Mouse (Mus musculus): Measurements from ENCODE around the gene Gcnt3. TPM values are rescaled to one million over a fixed set of nuclear protein-coding genes. Genes with fewer than 3 reads are reported as not detected.

Gcnt3 gene
- total RNA-seq, 1 experiment = 1.1 TPM

DNA sequence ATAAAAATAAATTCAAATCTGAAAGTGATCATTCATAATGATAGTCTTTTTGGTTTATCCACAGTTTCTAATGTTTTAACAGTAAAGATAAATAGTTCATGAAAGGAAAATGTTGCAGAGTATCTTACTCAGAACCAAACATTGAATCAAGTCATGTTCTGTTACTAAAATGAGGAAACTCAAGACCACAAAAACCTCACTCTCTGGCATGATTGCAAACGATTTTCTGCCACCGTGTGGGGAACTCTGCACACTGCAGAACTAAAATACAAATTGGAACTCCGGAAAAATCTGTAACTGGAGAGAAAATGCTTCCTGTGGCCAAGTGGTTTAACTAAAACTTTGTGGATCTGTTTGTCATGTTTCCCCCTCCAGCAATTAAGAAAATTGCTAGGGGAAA, 50.3 kb downstream of the Gcnt3 start:
- H3K4me1 ChIP-seq (ENCODE audit: control insufficient read depth in 2 of 2, insufficient read depth in 2 of 2, low read length in 2 of 2, poor library complexity in 1 of 2) = peaks cover 2 to 4% of the 10 kb centered on the region in 2 experiments; a peak in 2 of 4 replicates
- in situ Hi-C loops (cut with MboI; ENCODE audit: low sequenced_read_pairs in 2 of 2, unreplicated experiment in 2 of 2) = no loop called here
- no peak overlapping the region for H3K27ac ChIP-seq (ENCODE audit: insufficient read depth, low read depth, low read length, poor library complexity, severe bottlenecking)
- H3K9ac ChIP-seq (ENCODE audit: insufficient read depth, low read depth, low read length, poor library complexity, severe bottlenecking) = no peak overlapping the region
- H3K9me3 ChIP-seq (ENCODE audit: control insufficient read depth, insufficient read depth, low read depth, low read length) = no peaks in the 10 kb centered on the region
- no peak overlapping the region for H3K4me3 ChIP-seq (ENCODE audit: insufficient read depth in 1 of 2, low read depth in 1 of 2, low read length in 2 of 2, poor library complexity in 1 of 2, severe bottlenecking in 1 of 2)
- H3K36me3 ChIP-seq (ENCODE audit: control insufficient read depth, insufficient read depth, low read length, poor library complexity, severe bottlenecking) = no peaks in the 10 kb centered on the region
- peak; percentile 31 for DNase-seq (ENCODE audit: low read depth, low spot score)
- TF ChIP-seq CHD2 (IDR thresholded peaks at IDR 0.05; ENCODE audit: low read depth, low read length) (no peak), MAFK (IDR thresholded peaks at IDR 0.05; ENCODE audit: insufficient read depth, low read depth, low read length) (no peak), ZC3H11A (IDR thresholded peaks at IDR 0.05; ENCODE audit: borderline replicate concordance, low read depth, low read length) (0 out of 2 replicates have a peak, but pooled peaks have one; percentile 13), ZNF384 (IDR thresholded peaks at IDR 0.05; ENCODE audit: low read depth, low read length) (no peak), HCFC1 (IDR thresholded peaks at IDR 0.05; ENCODE audit: borderline replicate concordance, insufficient read depth, low read length) (no peak)

DNA sequence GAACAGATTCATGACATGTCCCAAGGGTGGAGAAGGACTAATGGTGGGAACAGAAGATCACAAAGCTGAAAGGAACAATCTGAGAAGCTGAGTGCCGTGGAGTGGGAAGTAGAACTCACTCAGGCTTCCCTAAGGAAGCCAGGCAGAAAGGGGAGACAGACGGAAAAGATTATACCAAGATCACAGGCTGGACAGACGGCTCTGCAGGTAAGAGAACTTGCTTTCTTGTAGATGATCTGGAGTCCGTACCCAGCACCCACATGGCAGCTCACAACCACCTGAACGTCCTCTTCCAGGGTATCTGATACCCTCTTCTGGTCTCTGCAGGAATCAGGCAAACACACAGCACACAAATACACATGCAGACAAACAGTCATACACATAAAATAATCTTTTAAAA, 51.3 kb downstream of the Gcnt3 start:
- Histone ChIP-seq H3K4me3 (ENCODE audit: insufficient read depth in 1 of 2, low read depth in 1 of 2, low read length in 2 of 2, poor library complexity in 1 of 2, severe bottlenecking in 1 of 2) (no peak overlapping the region), H3K36me3 (ENCODE audit: control insufficient read depth, insufficient read depth, low read length, poor library complexity, severe bottlenecking) (no peaks in the 10 kb centered on the region), H3K4me1 (ENCODE audit: control insufficient read depth in 2 of 2, insufficient read depth in 2 of 2, low read length in 2 of 2, poor library complexity in 1 of 2) (peaks cover 2 to 4% of the 10 kb centered on the region in 2 experiments; a peak in 2 of 4 replicates), H3K27ac (ENCODE audit: insufficient read depth, low read depth, low read length, poor library complexity, severe bottlenecking) (no peak overlapping the region), H3K9ac (ENCODE audit: insufficient read depth, low read depth, low read length, poor library complexity, severe bottlenecking) (no peak overlapping the region), H3K9me3 (ENCODE audit: control insufficient read depth, insufficient read depth, low read depth, low read length) (no peaks in the 10 kb centered on the region)
- in situ Hi-C loops (cut with MboI; ENCODE audit: low sequenced_read_pairs in 2 of 2, unreplicated experiment in 2 of 2) = no loop called here
- no peak for TF ChIP-seq MAFK (IDR thresholded peaks at IDR 0.05; ENCODE audit: insufficient read depth, low read depth, low read length)
- no peak for TF ChIP-seq ZNF384 (IDR thresholded peaks at IDR 0.05; ENCODE audit: low read depth, low read length)
- no peak for TF ChIP-seq HCFC1 (IDR thresholded peaks at IDR 0.05; ENCODE audit: borderline replicate concordance, insufficient read depth, low read length)
- TF ChIP-seq CHD2 (IDR thresholded peaks at IDR 0.05; ENCODE audit: low read depth, low read length) = no peak
- no peak for TF ChIP-seq ZC3H11A (IDR thresholded peaks at IDR 0.05; ENCODE audit: borderline replicate concordance, low read depth, low read length)
- DNase-seq (ENCODE audit: low read depth, low spot score) = no peak

DNA sequence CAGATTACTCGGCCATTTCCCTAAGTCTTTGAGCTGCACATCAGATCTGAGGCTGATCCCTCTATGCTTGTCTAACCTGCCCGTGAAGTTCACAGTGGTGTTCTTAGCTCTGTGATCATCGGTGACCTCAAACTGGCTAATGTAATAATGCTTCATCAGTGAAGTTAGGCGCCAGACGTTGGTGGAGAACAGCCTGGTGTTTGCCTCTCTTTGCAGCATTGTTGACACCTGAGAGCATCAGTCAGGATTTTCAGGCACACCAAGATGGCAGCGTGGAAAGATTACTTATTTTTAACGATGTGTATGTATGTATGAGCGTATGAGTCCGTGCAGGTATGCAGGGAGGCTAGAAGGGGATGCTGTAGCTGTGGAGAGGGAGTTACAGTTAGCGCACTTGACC, 51.8 kb downstream of the Gcnt3 start:
- H3K27ac ChIP-seq (ENCODE audit: insufficient read depth, low read depth, low read length, poor library complexity, severe bottlenecking) = no peak overlapping the region
- H3K4me1 ChIP-seq (ENCODE audit: control insufficient read depth in 2 of 2, insufficient read depth in 2 of 2, low read length in 2 of 2, poor library complexity in 1 of 2) = peaks cover 2 to 4% of the 10 kb centered on the region in 2 experiments; a peak in 2 of 4 replicates
- in situ Hi-C loops (cut with MboI; ENCODE audit: low sequenced_read_pairs in 2 of 2, unreplicated experiment in 2 of 2) = no loop called here
- no peaks in the 10 kb centered on the region for H3K9me3 ChIP-seq (ENCODE audit: control insufficient read depth, insufficient read depth, low read depth, low read length)
- H3K9ac ChIP-seq (ENCODE audit: insufficient read depth, low read depth, low read length, poor library complexity, severe bottlenecking) = no peak overlapping the region
- no peaks in the 10 kb centered on the region for H3K36me3 ChIP-seq (ENCODE audit: control insufficient read depth, insufficient read depth, low read length, poor library complexity, severe bottlenecking)
- H3K4me3 ChIP-seq (ENCODE audit: insufficient read depth in 1 of 2, low read depth in 1 of 2, low read length in 2 of 2, poor library complexity in 1 of 2, severe bottlenecking in 1 of 2) = no peak overlapping the region
- DNase-seq (ENCODE audit: low read depth, low spot score) = no peak
- TF ChIP-seq CHD2 (IDR thresholded peaks at IDR 0.05; ENCODE audit: low read depth, low read length) = no peak
- TF ChIP-seq HCFC1 (IDR thresholded peaks at IDR 0.05; ENCODE audit: borderline replicate concordance, insufficient read depth, low read length) = no peak
- no peak for TF ChIP-seq MAFK (IDR thresholded peaks at IDR 0.05; ENCODE audit: insufficient read depth, low read depth, low read length)
- no peak for TF ChIP-seq ZC3H11A (IDR thresholded peaks at IDR 0.05; ENCODE audit: borderline replicate concordance, low read depth, low read length)
- TF ChIP-seq ZNF384 (IDR thresholded peaks at IDR 0.05; ENCODE audit: low read depth, low read length) = no peak

GRCm38 (mm10) chr9:69985526-69985925, 52.4 kb downstream of the Gcnt3 start:
- Histone ChIP-seq H3K9ac (ENCODE audit: insufficient read depth, low read depth, low read length, poor library complexity, severe bottlenecking) (no peak overlapping the region), H3K4me1 (ENCODE audit: control insufficient read depth in 2 of 2, insufficient read depth in 2 of 2, low read length in 2 of 2, poor library complexity in 1 of 2) (peaks cover 0 to under 1% of the 10 kb centered on the region in 2 experiments; a peak in 1 of 4 replicates), H3K36me3 (ENCODE audit: control insufficient read depth, insufficient read depth, low read length, poor library complexity, severe bottlenecking) (no peaks in the 10 kb centered on the region), H3K4me3 (ENCODE audit: insufficient read depth in 1 of 2, low read depth in 1 of 2, low read length in 2 of 2, poor library complexity in 1 of 2, severe bottlenecking in 1 of 2) (no peak overlapping the region), H3K27ac (ENCODE audit: insufficient read depth, low read depth, low read length, poor library complexity, severe bottlenecking) (no peak overlapping the region), H3K9me3 (ENCODE audit: control insufficient read depth, insufficient read depth, low read depth, low read length) (no peaks in the 10 kb centered on the region)
- in situ Hi-C loops (cut with MboI; ENCODE audit: low sequenced_read_pairs in 2 of 2, unreplicated experiment in 2 of 2) = no loop called here
- DNase-seq (ENCODE audit: low read depth, low spot score) = no peak
- TF ChIP-seq CHD2 (IDR thresholded peaks at IDR 0.05; ENCODE audit: low read depth, low read length) (no peak), HCFC1 (IDR thresholded peaks at IDR 0.05; ENCODE audit: borderline replicate concordance, insufficient read depth, low read length) (no peak), ZC3H11A (IDR thresholded peaks at IDR 0.05; ENCODE audit: borderline replicate concordance, low read depth, low read length) (no peak)

Other genes with a start within 250 kb of the Gcnt3 start
- 63.6 and 68.9 TPM in 2 replicates for gene Bnip2, start 48.6 kb downstream of the Gcnt3 start, total RNA-seq (2012; rRNA removed)
- gene Gtf2a2, start 25.5 kb downstream of the Gcnt3 start, total RNA-seq (2012; rRNA removed) = 42.8 and 70.9 TPM in 2 replicates
- gene Fam81a, start 104.5 kb upstream of the Gcnt3 start, total RNA-seq (2012; rRNA removed) = 5.3 and 5.7 TPM in 2 replicates
- 21.3 and 22.0 TPM in 2 replicates for gene Myo1e, start 169.3 kb upstream of the Gcnt3 start, total RNA-seq (2012; rRNA removed)